Mouse (Mus musculus) common myeloid progenitor, adult 5-6 weeks (primary cell): ENCODE results near the gene Trmt2a. TPM values are rescaled to one million over a fixed set of nuclear protein-coding genes. Genes with fewer than 3 reads are reported as not detected.

Experiments
- ATAC-seq: replicated peaks from 2 replicates; pipeline ENCODE4 v1.8.0; 2016; ENCODE audit warnings: low read depth, mild to moderate bottlenecking, moderate TSS enrichment, inconsistent platforms; ENCODE audit not compliant: poor library complexity, severe bottlenecking
- total RNA-seq: library from RNA; stranded (forward); fragments of 200-1000, 187-1606 nt; gene quantifications from 2 replicates; pipeline ENCODE4 v1.2.3, GENCODE M21; 2017

The Trmt2a gene
- total RNA-seq, 1 experiment from 2014 or later, result 110 TPM

GRCm38 (mm10) chr16:18230617-18231016, 17.9 kb upstream of the Trmt2a start:
- no peak for ATAC-seq

- no peak for ATAC-seq
Measured at GRCm38 (mm10) chr16:18231047-18231446, 17.4 kb upstream of the Trmt2a start.

- ATAC-seq, result no peak
Measured at GRCm38 (mm10) chr16:18231451-18231850, 17.0 kb upstream of the Trmt2a start.

GRCm38 (mm10) chr16:18233451-18233850, 15.0 kb upstream of the Trmt2a start:
- 0 out of 2 replicates have a peak, but pooled peaks have one; percentile 23 for ATAC-seq

GRCm38 (mm10) chr16:18233919-18234670, 14.4 kb upstream of the Trmt2a start:
- ATAC-seq, result 0 out of 2 replicates have a peak, but pooled peaks have one; percentile 22

- peak; percentile 45 for ATAC-seq
Measured at GRCm38 (mm10) chr16:18234671-18235388, 13.6 kb upstream of the Trmt2a start, which contains the start of gene Zdhhc8. Gene Zdhhc8, minus strand, starts transcription at chr16:18235136.

GRCm38 (mm10) chr16:18235389-18236065, 13.0 kb upstream of the Trmt2a start:
- peak; percentile 30 for ATAC-seq

- ATAC-seq, result no peak
Measured at GRCm38 (mm10) chr16:18236676-18237501, 11.6 kb upstream of the Trmt2a start.

GRCm38 (mm10) chr16:18241581-18241980, 6.9 kb upstream of the Trmt2a start:
- no peak for ATAC-seq

- no peak for ATAC-seq
Measured at GRCm38 (mm10) chr16:18247521-18248399, 719 bp upstream of the Trmt2a start.

GRCm38 (mm10) chr16:18249364-18249967, 987 bp downstream of the Trmt2a start:
- ATAC-seq, result peak; percentile 69

GRCm38 (mm10) chr16:18250231-18250630, 1.8 kb downstream of the Trmt2a start:
- no peak for ATAC-seq

- ATAC-seq, result no peak
Measured at GRCm38 (mm10) chr16:18250828-18251790, 2.6 kb downstream of the Trmt2a start.

GRCm38 (mm10) chr16:18252736-18253135, 4.3 kb downstream of the Trmt2a start:
- ATAC-seq, result no peak

GRCm38 (mm10) chr16:18253866-18254265, 5.4 kb downstream of the Trmt2a start:
- no peak for ATAC-seq

GRCm38 (mm10) chr16:18258221-18258620, 9.7 kb downstream of the Trmt2a start, which contains the start of gene Gm49776:
Gene Gm49776, minus strand, starts transcription at chr16:18258321.
- ATAC-seq, result no peak

- no peak for ATAC-seq
Measured at GRCm38 (mm10) chr16:18265024-18265423, 16.5 kb downstream of the Trmt2a start.
